Mouse (Mus musculus) myocyte (in vitro differentiated cells): ENCODE measurements around the gene Trat1. TPM values are rescaled to one million over a fixed set of nuclear protein-coding genes. Genes with fewer than 3 reads are reported as not detected.

Experiments
- H3K27me3 ChIP-seq: one replicate; pipeline ENCODE4 v1.6.1; 2011; ENCODE audit not compliant: control insufficient read depth, insufficient read depth, insufficient read length
- H3K36me3 ChIP-seq: one replicate; pipeline ENCODE4 v1.6.1; 2011; ENCODE audit not compliant: control insufficient read depth, insufficient read depth
- H3K4me2 ChIP-seq: one replicate; pipeline ENCODE4 v1.6.1; 2011; ENCODE audit warnings: low read depth, control low read depth
- H3K4me3 ChIP-seq: one replicate; pipeline ENCODE4 v1.5.1; 2011; ENCODE audit warnings: mild to moderate bottlenecking, control low read depth, moderate library complexity
- H3K79me2 ChIP-seq: one replicate; pipeline ENCODE4 v1.6.1; 2011; ENCODE audit not compliant: control insufficient read depth, insufficient read depth
- H3ac ChIP-seq: one replicate; pipeline ENCODE4 v1.6.1; 2011; ENCODE audit not compliant: control insufficient read depth, insufficient read length
- CEBPB ChIP-seq: IDR thresholded peaks from 2 replicates; pipeline ENCODE4 v1.6.1; 2011; ENCODE audit warnings: mild to moderate bottlenecking, moderate library complexity; ENCODE audit not compliant: poor library complexity, insufficient read depth, severe bottlenecking
- E2F4 ChIP-seq: IDR thresholded peaks from one replicate; pipeline ENCODE4 v1.6.1; 2011; ENCODE audit warnings: mild to moderate bottlenecking, control low read depth, moderate library complexity; ENCODE audit not compliant: insufficient read depth
- MAX ChIP-seq: IDR thresholded peaks from one replicate; pipeline ENCODE4 v1.6.1; 2011; ENCODE audit warnings: low read depth, mild to moderate bottlenecking, control low read depth
- MYOD1 ChIP-seq, 3 experiments: IDR thresholded peaks; one replicate each; pipeline ENCODE4 v1.6.1; 2011; ENCODE audit warnings: control low read depth in 2 of 3, low read depth in 2 of 3, mild to moderate bottlenecking in 2 of 3, moderate library complexity in 1 of 3; ENCODE audit not compliant: insufficient read length in 2 of 3, control insufficient read depth in 1 of 3
- MYOG ChIP-seq, 3 experiments: IDR thresholded peaks; one replicate each; pipeline ENCODE4 v1.6.1; 2011; ENCODE audit warnings: control low read depth in 2 of 3, low read depth in 2 of 3, mild to moderate bottlenecking in 2 of 3; ENCODE audit not compliant: insufficient read length in 2 of 3, control insufficient read depth in 1 of 3, insufficient read depth in 1 of 3
- POLR2A ChIP-seq: IDR thresholded peaks from one replicate; pipeline ENCODE4 v1.6.1; 2011; ENCODE audit warnings: low read depth, mild to moderate bottlenecking, control low read depth, moderate library complexity; ENCODE audit not compliant: insufficient read length
- POLR2AphosphoS2 ChIP-seq: IDR thresholded peaks from one replicate; pipeline ENCODE4 v1.6.1; 2011; ENCODE audit warnings: low read depth, control low read depth; ENCODE audit not compliant: insufficient read length
- REST ChIP-seq: IDR thresholded peaks from one replicate; pipeline ENCODE4 v1.6.1; 2011; ENCODE audit warnings: mild to moderate bottlenecking, control low read depth, moderate library complexity; ENCODE audit not compliant: insufficient read depth, insufficient read length
- SRF ChIP-seq: IDR thresholded peaks from one replicate; pipeline ENCODE4 v1.6.1; 2011; ENCODE audit warnings: low read depth; ENCODE audit not compliant: control insufficient read depth, insufficient read length
- TCF12 ChIP-seq: IDR thresholded peaks from one replicate; pipeline ENCODE4 v1.6.1; 2011; ENCODE audit warnings: mild to moderate bottlenecking, control low read depth; ENCODE audit not compliant: poor library complexity, insufficient read depth, severe bottlenecking
- TCF3 ChIP-seq: IDR thresholded peaks from one replicate; pipeline ENCODE4 v1.6.1; 2011; ENCODE audit warnings: low read depth, control low read depth; ENCODE audit not compliant: insufficient read length
- USF1 ChIP-seq: IDR thresholded peaks from one replicate; pipeline ENCODE4 v1.6.1; 2011; ENCODE audit warnings: low read depth, mild to moderate bottlenecking, control low read depth, moderate library complexity
- polyA plus RNA-seq: library from polyadenylated mRNA; unstranded; fragments of >200 nt; fragmentation: generic; extraction: Trizol; gene quantifications from one replicate; pipeline ENCODE4 v1.2.1, GENCODE M21; 2012; ENCODE audit warnings: missing spikeins

The Trat1 gene
- polyA plus RNA-seq, 1 experiment, result not detected

DNA sequence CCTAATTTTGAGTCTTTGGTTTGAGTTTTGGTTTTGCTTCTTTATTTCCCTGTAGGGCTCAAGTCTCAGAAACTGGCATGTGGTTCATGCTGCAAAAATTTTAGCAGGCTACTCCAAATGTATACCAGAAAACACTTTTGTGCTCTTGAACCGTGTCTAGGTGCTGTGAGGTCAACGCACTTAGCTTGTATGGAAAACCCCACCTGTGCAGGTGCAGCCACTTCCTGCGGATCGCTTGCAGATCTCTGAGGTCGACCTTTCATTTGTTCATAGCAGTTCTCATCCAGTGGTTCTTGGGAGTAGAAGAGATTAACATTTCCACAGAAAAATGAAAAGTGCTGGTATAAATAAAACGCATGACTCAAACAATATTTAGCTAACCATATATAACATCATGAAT lies 31.8 kb downstream of the Trat1 start:
- Histone ChIP-seq H3K27me3 (no peaks in the 10 kb centered on the region), H3K4me2 (no peak overlapping the region), H3K4me3 (no peak overlapping the region), H3K79me2 (no peaks in the 10 kb centered on the region), H3K36me3 (no peaks in the 10 kb centered on the region), H3ac (no peak overlapping the region)
- TF ChIP-seq E2F4 (no peak), REST (no peak), TCF12 (no peak)

DNA sequence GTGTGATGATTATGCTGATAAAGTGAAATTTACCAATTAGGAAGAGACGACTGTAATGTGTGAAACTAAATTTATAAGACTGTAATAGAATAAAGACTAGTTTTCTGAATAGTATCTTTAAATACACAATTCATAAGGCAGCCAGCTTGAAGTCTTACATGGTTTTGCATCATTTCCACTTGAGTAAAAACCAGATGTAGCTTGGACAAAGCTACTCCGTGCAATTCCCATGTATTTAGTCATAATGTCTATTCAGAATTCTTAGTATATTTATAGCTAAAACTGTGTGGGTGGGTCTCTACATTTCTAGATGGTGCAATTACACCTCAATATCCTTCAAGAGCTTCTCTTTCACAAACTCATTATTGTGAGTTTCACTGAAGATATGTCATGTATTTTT lies 33.4 kb downstream of the Trat1 start:
- Histone ChIP-seq H3K4me3 (no peak overlapping the region), H3K36me3 (no peaks in the 10 kb centered on the region), H3K27me3 (no peaks in the 10 kb centered on the region), H3K79me2 (no peaks in the 10 kb centered on the region), H3K4me2 (no peak overlapping the region), H3ac (no peak overlapping the region)
- TF ChIP-seq USF1 (no peak), MYOG (IDR thresholded peaks at IDR 0.05; ENCODE audit: control insufficient read depth in 1 of 3, insufficient read depth in 1 of 3, insufficient read length in 2 of 3, low read depth in 2 of 3) (no peak), E2F4 (no peak), CEBPB (peak; percentile 59; the same call in 1 of the 2 replicates)

DNA sequence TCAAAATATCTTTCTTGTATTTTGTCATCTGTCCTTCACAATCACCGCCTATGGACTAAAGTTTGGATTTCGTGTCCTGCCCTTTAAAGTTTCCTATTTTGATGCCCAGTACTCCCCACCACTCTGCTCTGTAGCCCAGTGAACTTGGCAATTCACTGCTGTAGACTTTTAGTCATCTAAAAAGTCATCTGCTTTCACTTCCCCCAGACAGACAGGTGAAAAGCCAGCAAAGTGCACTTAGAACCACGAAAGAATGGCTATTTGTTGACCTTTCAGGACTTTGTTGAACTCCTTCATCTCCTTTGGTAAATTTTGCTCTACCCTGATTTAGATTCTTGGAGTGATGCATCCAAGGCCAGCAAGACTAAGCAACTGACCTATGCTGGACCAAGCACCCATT lies 34.9 kb downstream of the Trat1 start:
- TF ChIP-seq MYOG (IDR thresholded peaks at IDR 0.05; ENCODE audit: control insufficient read depth in 1 of 3, insufficient read depth in 1 of 3, insufficient read length in 2 of 3, low read depth in 2 of 3), result no peak
- no peak for TF ChIP-seq USF1
- no peak for TF ChIP-seq MAX
- TF ChIP-seq E2F4, result no peak
- TF ChIP-seq POLR2A, result no peak
- TF ChIP-seq SRF, result no peak
- no peaks in the 10 kb centered on the region for H3K27me3 ChIP-seq
- no peak overlapping the region for H3K4me2 ChIP-seq
- no peaks in the 10 kb centered on the region for H3K79me2 ChIP-seq
- H3K36me3 ChIP-seq, result no peaks in the 10 kb centered on the region
- H3K4me3 ChIP-seq, result no peak overlapping the region
- H3ac ChIP-seq, result no peak overlapping the region

DNA sequence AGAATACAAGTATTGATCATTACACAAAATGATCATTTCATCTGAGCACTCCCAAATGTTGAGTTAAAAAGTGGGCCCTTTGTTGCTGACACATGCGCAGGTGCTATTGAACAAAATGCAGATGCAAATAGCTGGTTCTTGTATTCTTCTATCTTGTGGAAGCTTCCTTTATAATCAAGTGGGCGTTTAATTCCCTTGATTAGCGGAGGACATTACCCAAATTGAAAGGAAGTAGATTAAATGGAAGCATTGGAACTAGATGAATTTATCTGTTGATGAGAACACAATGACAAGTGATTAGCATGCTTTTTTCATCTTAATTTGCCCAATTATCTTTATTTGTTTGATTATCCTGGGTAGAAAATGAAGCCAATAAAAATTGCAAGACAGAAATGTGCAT lies 51.6 kb downstream of the Trat1 start:
- no peak overlapping the region for H3K4me2 ChIP-seq
- H3ac ChIP-seq, result no peak overlapping the region
- H3K79me2 ChIP-seq, result no peaks in the 10 kb centered on the region
- H3K4me3 ChIP-seq, result no peak overlapping the region
- no peaks in the 10 kb centered on the region for H3K36me3 ChIP-seq
- TF ChIP-seq POLR2A (no peak), MYOG (IDR thresholded peaks at IDR 0.05; ENCODE audit: control insufficient read depth in 1 of 3, insufficient read depth in 1 of 3, insufficient read length in 2 of 3, low read depth in 2 of 3) (no peak), TCF3 (no peak)
- H3K27me3 ChIP-seq, result no peaks in the 10 kb centered on the region

DNA sequence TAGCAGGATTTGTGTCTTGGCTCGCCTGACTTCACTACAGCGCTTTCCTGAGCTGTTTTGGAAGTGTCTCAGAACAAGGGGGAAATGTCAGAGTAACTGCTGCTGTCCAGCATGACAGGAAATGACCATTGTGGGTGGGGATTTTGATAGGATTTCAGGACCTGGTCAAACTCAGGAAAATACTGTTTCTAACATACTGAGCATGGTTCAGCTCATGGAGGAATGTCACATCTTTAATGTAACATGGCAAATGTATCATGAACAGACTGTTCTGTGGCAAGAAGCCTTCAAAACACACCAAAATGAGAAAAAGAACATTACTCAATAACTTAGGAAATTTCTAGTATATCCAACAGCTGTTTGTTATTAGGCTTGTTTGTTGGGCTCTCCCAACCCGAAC lies 52.1 kb downstream of the Trat1 start:
- no peak overlapping the region for H3ac ChIP-seq
- TF ChIP-seq TCF3, result no peak
- no peak for TF ChIP-seq CEBPB
- no peak for TF ChIP-seq POLR2AphosphoS2
- TF ChIP-seq MYOD1 (IDR thresholded peaks at IDR 0.05; ENCODE audit: control insufficient read depth in 1 of 3, insufficient read length in 2 of 3, low read depth in 2 of 3), result no peak
- no peak for TF ChIP-seq POLR2A
- no peak for TF ChIP-seq SRF
- no peak for TF ChIP-seq E2F4
- no peak for TF ChIP-seq MYOG (IDR thresholded peaks at IDR 0.05; ENCODE audit: control insufficient read depth in 1 of 3, insufficient read depth in 1 of 3, insufficient read length in 2 of 3, low read depth in 2 of 3)
- TF ChIP-seq REST, result no peak
- no peak for TF ChIP-seq USF1
- no peak for TF ChIP-seq TCF12
- TF ChIP-seq MAX, result no peak
- no peaks in the 10 kb centered on the region for H3K36me3 ChIP-seq

DNA sequence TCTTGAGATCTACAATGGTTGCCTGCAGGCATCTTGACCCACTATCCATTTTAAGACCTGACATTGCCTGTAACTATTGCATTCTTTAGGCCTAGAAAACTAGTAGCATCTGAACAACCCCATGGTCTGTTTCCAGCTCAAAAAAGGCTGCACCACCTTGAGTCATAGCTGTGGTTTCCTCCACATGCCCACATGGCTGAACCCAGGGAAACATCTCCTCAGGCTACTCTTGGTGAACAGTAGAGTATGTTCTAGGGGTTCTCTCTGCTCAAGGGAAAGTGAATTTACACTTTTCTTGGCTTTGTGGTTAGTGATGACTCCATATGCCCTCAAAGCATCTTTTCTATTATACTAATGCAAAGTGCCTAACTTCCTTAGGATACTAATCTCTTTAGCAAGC lies 55.5 kb downstream of the Trat1 start:
- Histone ChIP-seq H3K27me3 (no peaks in the 10 kb centered on the region), H3K79me2 (no peaks in the 10 kb centered on the region), H3ac (no peak overlapping the region), H3K4me2 (no peak overlapping the region), H3K36me3 (no peaks in the 10 kb centered on the region), H3K4me3 (no peak overlapping the region)
- TF ChIP-seq TCF3 (no peak), CEBPB (no peak), TCF12 (no peak), POLR2A (no peak), E2F4 (no peak), REST (no peak), MYOD1 (IDR thresholded peaks at IDR 0.05; ENCODE audit: control insufficient read depth in 1 of 3, insufficient read length in 2 of 3, low read depth in 2 of 3) (no peak), USF1 (no peak), SRF (no peak), MYOG (IDR thresholded peaks at IDR 0.05; ENCODE audit: control insufficient read depth in 1 of 3, insufficient read depth in 1 of 3, insufficient read length in 2 of 3, low read depth in 2 of 3) (no peak), MAX (no peak), POLR2AphosphoS2 (no peak)

More for the DNA sequence above, 52.1 kb downstream of the Trat1 start:
- Histone ChIP-seq H3K79me2 (no peaks in the 10 kb centered on the region), H3K27me3 (no peaks in the 10 kb centered on the region), H3K4me2 (no peak overlapping the region), H3K4me3 (no peak overlapping the region)
